Mouse (Mus musculus) liver, embryonic 14.5 days (tissue): ENCODE results near the gene Ano10. TPM values are rescaled to one million over a fixed set of nuclear protein-coding genes. Genes with fewer than 3 reads are reported as not detected.

Experiments used
- ATAC-seq: fragments of 200-750 bp; cut with Nextera tagmentation; 2 replicates; pipeline ENCODE4 v1.8.0; 2017; ENCODE audit warnings: moderate number of reproducible peaks, mild to moderate bottlenecking, moderate library complexity; ENCODE audit not compliant: insufficient read depth
- DNase-seq, 3 experiments: peaks; one replicate each; pipeline ENCODE4 v3.0.0-alpha.2; 2012 to 2013; ENCODE audit warnings: low read depth in 3 of 3, low spot score in 3 of 3
- H3K27ac ChIP-seq: fragments of 300-500 bp; sonication (generic); 2 replicates; pipeline ENCODE4 v1.5.1; 2014; ENCODE audit warnings: moderate library complexity, mild to moderate bottlenecking, control low read depth, inconsistent platforms
- H3K27me3 ChIP-seq: fragments of 300-500 bp; sonication (generic); 2 replicates; pipeline ENCODE4 v1.6.1; 2014; ENCODE audit warnings: mild to moderate bottlenecking, low read length, moderate library complexity; ENCODE audit not compliant: control insufficient read depth, insufficient read depth
- H3K36me3 ChIP-seq: fragments of 300-500 bp; sonication (generic); replicated peaks from 2 replicates; pipeline ENCODE4 v1.6.1; 2014; ENCODE audit warnings: low read depth; ENCODE audit not compliant: control insufficient read depth, insufficient read depth
- H3K4me1 ChIP-seq, 2 experiments: fragments of 200-500 bp in 1 of 2; fragments of 300-500 bp in 1 of 2; sonication (generic) in 1 of 2; replicated peaks; 2 replicates each; pipeline ENCODE4 v1.6.1; 2012 to 2014; ENCODE audit warnings: antibody characterized with exemption in 1 of 2, inconsistent platforms in 1 of 2, low read length in 1 of 2; ENCODE audit not compliant: control insufficient read depth in 2 of 2, insufficient read depth in 2 of 2
- H3K4me2 ChIP-seq: fragments of 300-500 bp; sonication (generic); 2 replicates; pipeline ENCODE4 v1.6.1; 2014; ENCODE audit warnings: low read depth, mild to moderate bottlenecking, control low read depth, moderate library complexity
- H3K4me3 ChIP-seq, 2 experiments: fragments of 200-500 bp in 1 of 2; fragments of 300-500 bp in 1 of 2; sonication (generic) in 1 of 2; 2 replicates each; pipeline ENCODE4 v1.5.1; 2012 to 2014; ENCODE audit warnings: low read depth in 2 of 2, low read length in 2 of 2, mild to moderate bottlenecking in 2 of 2, control low read depth in 1 of 2, inconsistent platforms in 1 of 2, moderate library complexity in 1 of 2; ENCODE audit not compliant: insufficient read depth in 1 of 2
- H3K9ac ChIP-seq: fragments of 300-500 bp; sonication (generic); replicated peaks from 2 replicates; pipeline ENCODE4 v1.6.1; 2014; ENCODE audit warnings: mild to moderate bottlenecking, control low read depth, moderate library complexity
- H3K9me3 ChIP-seq: fragments of 300-500 bp; sonication (generic); 2 replicates; pipeline ENCODE4 v1.6.1; 2016; ENCODE audit warnings: low read length, mixed read lengths; ENCODE audit not compliant: control insufficient read depth
- CTCF ChIP-seq: IDR thresholded peaks from 2 replicates; pipeline ENCODE4 v1.5.1; 2016; ENCODE audit warnings: antibody characterized with exemption, low read depth, control low read depth
- EP300 ChIP-seq: IDR thresholded peaks from 2 replicates; pipeline ENCODE4 v1.6.1; 2016; ENCODE audit warnings: antibody characterized with exemption, low read depth
- WGBS: fragments of 180-500 bp; shearing (Covaris S2); extraction: QIAGEN DNeasy Blood & Tissue Kit; methylation state at CpG from one replicate; pipeline ENCODE4 v1.1.7; 2014; ENCODE audit not compliant: insufficient replicate concordance; 5-methylcytosine and 5-hydroxymethylcytosine counted together
- polyA plus RNA-seq, 2 experiments: library from polyadenylated mRNA; depleted of rRNA in 1 of 2; stranded (reverse) in 1 of 2; unstranded in 1 of 2; fragments of >200 nt; fragmentation: Nextera tagmentation in 1 of 2; extraction: Ambion mirVana in 1 of 2; gene quantifications; 2 replicates each; pipeline versions ENCODE4 v1.2.1 to v1.2.3; 2012 to 2014

Gene Ano10
- polyA plus RNA-seq, 2 experiments = 6.9 to 11.4 TPM

DNA sequence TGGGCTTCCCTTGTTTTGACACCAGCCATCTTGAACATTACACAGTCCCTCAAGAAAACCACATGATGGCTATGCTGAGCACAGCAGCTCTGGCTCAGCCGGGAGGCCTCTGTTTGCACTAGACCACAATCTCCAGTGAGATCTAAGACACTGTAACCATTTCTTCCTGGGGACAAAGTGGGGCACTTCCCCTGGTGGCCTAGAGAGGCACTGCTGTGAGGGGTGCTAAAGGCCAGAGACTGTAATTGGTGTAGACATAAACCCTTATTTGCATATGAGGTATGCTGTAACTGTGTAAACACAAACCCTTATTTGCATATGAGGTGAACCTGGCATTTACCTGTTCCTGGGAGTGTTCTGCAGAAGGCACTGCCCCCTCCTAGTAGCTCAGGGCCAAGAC, 105.5 kb downstream of the Ano10 start:
- 3% methylated on average over 1 of the region's 1 CpGs for WGBS
- ATAC-seq = no peak
- Histone ChIP-seq H3K27ac (no peak overlapping the region), H3K4me2 (no peak overlapping the region), H3K36me3 (no peaks in the 10 kb centered on the region), H3K9me3 (no peaks in the 10 kb centered on the region), H3K4me1 (peaks cover 0 to 10% of the 10 kb centered on the region in 2 experiments; a peak in 2 of 4 replicates), H3K9ac (no peak overlapping the region), H3K27me3 (no peaks in the 10 kb centered on the region), H3K4me3 (no peak overlapping the region)
- TF ChIP-seq CTCF (peak; percentile 42), EP300 (no peak)
- no peak for DNase-seq

DNA sequence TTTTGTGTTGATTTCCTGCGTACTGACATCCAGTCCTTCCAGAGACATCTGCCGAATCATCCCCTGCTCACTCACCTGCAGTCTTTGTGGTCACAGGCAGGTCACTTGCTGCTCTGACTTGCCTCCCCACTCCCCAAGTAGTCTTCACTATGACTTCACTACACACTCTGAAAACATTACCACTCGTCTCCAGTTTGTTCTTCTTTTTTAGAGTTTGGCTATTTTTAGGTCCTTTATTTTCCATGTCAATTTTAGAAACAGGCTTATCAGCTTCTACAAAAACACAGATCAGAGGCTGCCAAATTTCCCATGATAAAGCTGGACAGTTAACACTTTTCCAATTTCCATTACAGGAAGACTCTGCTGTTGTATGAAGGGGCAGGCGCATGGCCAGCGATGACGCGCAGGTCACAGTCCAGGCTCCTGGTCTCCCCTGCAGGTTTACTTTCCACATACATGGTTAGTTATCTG, 106.7 kb downstream of the Ano10 start:
- H3K9me3 ChIP-seq = no peaks in the 10 kb centered on the region
- DNase-seq = no peak
- WGBS = 54% methylated on average over 7 of the region's 7 CpGs

DNA sequence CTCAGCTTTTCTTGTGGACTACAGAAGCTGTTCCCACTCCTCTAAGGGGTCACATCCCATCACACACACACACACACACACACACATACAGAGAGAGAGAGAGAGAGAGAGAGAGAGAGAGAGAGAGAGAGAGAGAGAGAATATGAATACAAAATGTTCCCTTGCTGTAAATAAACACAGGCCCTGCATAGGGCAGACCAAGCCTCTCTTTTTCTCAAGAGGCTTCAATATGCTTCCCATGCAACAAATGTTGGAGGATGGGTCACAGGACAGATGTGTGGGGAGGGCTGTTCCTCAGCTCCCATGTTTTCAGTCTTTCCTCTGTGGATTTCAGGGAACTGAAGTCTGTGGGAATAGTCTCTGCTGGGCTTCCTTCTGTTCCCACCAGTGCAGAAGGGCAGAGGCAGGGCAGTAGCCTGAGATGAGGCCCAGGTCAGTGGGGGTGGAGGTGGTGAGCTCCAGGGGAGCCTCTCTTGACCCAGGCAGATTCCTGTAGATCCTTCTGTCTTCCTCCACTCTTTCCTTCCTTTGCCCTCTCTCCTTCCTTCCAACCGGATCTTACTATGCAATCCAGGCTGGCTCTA, 107.5 kb downstream of the Ano10 start:
- no peak for ATAC-seq
- Histone ChIP-seq H3K9me3 (no peaks in the 10 kb centered on the region), H3K4me1 (peaks cover 0 to 10% of the 10 kb centered on the region in 2 experiments; a peak in 2 of 4 replicates), H3K9ac (no peak overlapping the region), H3K27me3 (no peaks in the 10 kb centered on the region), H3K27ac (no peak overlapping the region), H3K4me3 (no peak overlapping the region), H3K36me3 (no peaks in the 10 kb centered on the region), H3K4me2 (no peak overlapping the region)
- 33% methylated on average over 1 of the region's 1 CpGs for WGBS
- TF ChIP-seq EP300 (no peak), CTCF (no peak)
- no peak for DNase-seq

More for the DNA sequence above, 106.7 kb downstream of the Ano10 start:
- Histone ChIP-seq H3K27me3 (no peaks in the 10 kb centered on the region), H3K4me1 (peaks cover 0 to 10% of the 10 kb centered on the region in 2 experiments; a peak in 2 of 4 replicates), H3K4me3 (no peak overlapping the region), H3K9ac (no peak overlapping the region), H3K4me2 (no peak overlapping the region), H3K36me3 (no peaks in the 10 kb centered on the region), H3K27ac (no peak overlapping the region)
- no peak for TF ChIP-seq EP300
- no peak for TF ChIP-seq CTCF
- no peak for ATAC-seq

DNA sequence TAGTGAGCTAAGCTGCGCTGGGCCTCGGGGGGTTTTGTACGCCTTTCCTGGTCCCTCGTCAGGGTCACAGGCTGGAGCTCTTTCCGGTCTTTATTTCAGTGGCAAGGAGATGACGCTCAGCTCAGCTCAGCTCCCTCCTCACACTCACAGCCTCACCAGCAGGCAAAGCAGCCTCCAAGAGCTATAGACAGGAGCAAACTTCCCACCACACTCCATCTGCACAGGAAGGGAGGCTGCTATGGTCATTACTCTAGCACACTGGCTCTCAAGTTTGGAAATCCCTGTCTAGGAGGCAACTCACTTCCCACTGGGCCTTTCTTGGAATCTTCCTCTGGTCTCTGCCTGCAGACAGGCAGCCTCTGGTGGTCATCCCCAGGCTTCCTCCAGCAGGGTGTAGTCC, 108.3 kb downstream of the Ano10 start:
- H3K9ac ChIP-seq = no peak overlapping the region
- ATAC-seq = no peak
- H3K4me3 ChIP-seq = no peak overlapping the region
- H3K27ac ChIP-seq = no peak overlapping the region
- DNase-seq = no peak
- WGBS = 71% methylated on average over 6 of the region's 6 CpGs
- no peaks in the 10 kb centered on the region for H3K27me3 ChIP-seq
- H3K4me1 ChIP-seq = peaks cover 0 to 10% of the 10 kb centered on the region in 2 experiments; a peak in 2 of 4 replicates
- TF ChIP-seq CTCF = no peak
- no peak for TF ChIP-seq EP300
- H3K9me3 ChIP-seq = no peaks in the 10 kb centered on the region
- no peak overlapping the region for H3K4me2 ChIP-seq
- no peaks in the 10 kb centered on the region for H3K36me3 ChIP-seq

- no peaks in the 10 kb centered on the region for H3K36me3 ChIP-seq
- H3K27me3 ChIP-seq = no peaks in the 10 kb centered on the region
- H3K4me3 ChIP-seq = no peak overlapping the region
- ATAC-seq (0 out of 2 replicates have a peak, but pooled peaks have one; percentile 19), DNase-seq (peak; percentile 22 to 26 (median 23))
- H3K27ac ChIP-seq = no peak overlapping the region
- H3K4me1 ChIP-seq = peaks cover 0 to 10% of the 10 kb centered on the region in 2 experiments; a peak in 2 of 4 replicates
- 15% methylated on average over 2 of the region's 2 CpGs for WGBS
- H3K9me3 ChIP-seq = no peaks in the 10 kb centered on the region
- H3K9ac ChIP-seq = no peak overlapping the region
- TF ChIP-seq EP300 = no peak
- peak; percentile 82 for TF ChIP-seq CTCF
- H3K4me2 ChIP-seq = no peak overlapping the region
Observed at GRCm38 (mm10) chr9:122185061-122185460, 109.2 kb downstream of the Ano10 start.
